Mouse (Mus musculus): ENCODE measurements at regions not wholly inside any gene's neighbourhood (a gene's known extent, or its start where the extent isn't known, plus 50 kb on each side); places are given as distances from the start of the nearest gene placed in this dataset.
A peak's percentile ranks its signal among the peaks of the same experiment; 100 is the strongest.

GRCm38 (mm10) chr6:25286313-25286712 is 330.2 kb upstream of the Tmem229a start:
- no peak for DNase-seq (ENCODE audit: low spot score)
- ATAC-seq (ENCODE audit: low FRiP score), result no peak

GRCm38 (mm10) chr6:25278509-25278908 is 322.4 kb upstream of the Tmem229a start:
- no peaks in the 10 kb centered on the region for H3K36me3 ChIP-seq (ENCODE audit: insufficient read depth, low read length)
- H3K9me3 ChIP-seq (ENCODE audit: low read length), result no peaks in the 10 kb centered on the region
- no peak overlapping the region for H3K4me3 ChIP-seq (ENCODE audit: low read depth, low read length)
- no peaks in the 10 kb centered on the region for H3K4me1 ChIP-seq (ENCODE audit: insufficient read depth, low read length)
- no peak; the same call in 1 of the 2 replicates for ATAC-seq (ENCODE audit: low FRiP score)
- DNase-seq (ENCODE audit: low spot score), result peak; percentile 14
- TF ChIP-seq CTCF (IDR thresholded peaks at IDR 0.05), result no peak
- H3K27me3 ChIP-seq (ENCODE audit: insufficient read depth, low read length), result no peaks in the 10 kb centered on the region
- no peak overlapping the region for H3K9ac ChIP-seq (replicated peaks; ENCODE audit: low read length, poor library complexity, severe bottlenecking)
- no peak overlapping the region for H3K4me2 ChIP-seq (ENCODE audit: low read depth, low read length, poor library complexity, severe bottlenecking)
- WGBS, result 16% methylated on average over 1 of the region's 1 CpGs
- H3K27ac ChIP-seq (ENCODE audit: low read depth, low read length), result no peak overlapping the region

More at GRCm38 (mm10) chr6:25286313-25286712, 330.2 kb upstream of the Tmem229a start:
- WGBS, result 85% methylated on average over 6 of the region's 6 CpGs
- no peaks in the 10 kb centered on the region for H3K36me3 ChIP-seq (ENCODE audit: insufficient read depth, low read length)
- no peaks in the 10 kb centered on the region for H3K27me3 ChIP-seq (ENCODE audit: insufficient read depth, low read length)
- H3K9me3 ChIP-seq (ENCODE audit: low read length), result no peaks in the 10 kb centered on the region
- H3K27ac ChIP-seq (ENCODE audit: low read depth, low read length), result no peak overlapping the region
- TF ChIP-seq CTCF (IDR thresholded peaks at IDR 0.05), result no peak
- no peak overlapping the region for H3K4me3 ChIP-seq (ENCODE audit: low read depth, low read length)
- H3K4me2 ChIP-seq (ENCODE audit: low read depth, low read length, poor library complexity, severe bottlenecking), result no peak overlapping the region
- H3K9ac ChIP-seq (replicated peaks; ENCODE audit: low read length, poor library complexity, severe bottlenecking), result no peak overlapping the region
- no peaks in the 10 kb centered on the region for H3K4me1 ChIP-seq (ENCODE audit: insufficient read depth, low read length)

DNA sequence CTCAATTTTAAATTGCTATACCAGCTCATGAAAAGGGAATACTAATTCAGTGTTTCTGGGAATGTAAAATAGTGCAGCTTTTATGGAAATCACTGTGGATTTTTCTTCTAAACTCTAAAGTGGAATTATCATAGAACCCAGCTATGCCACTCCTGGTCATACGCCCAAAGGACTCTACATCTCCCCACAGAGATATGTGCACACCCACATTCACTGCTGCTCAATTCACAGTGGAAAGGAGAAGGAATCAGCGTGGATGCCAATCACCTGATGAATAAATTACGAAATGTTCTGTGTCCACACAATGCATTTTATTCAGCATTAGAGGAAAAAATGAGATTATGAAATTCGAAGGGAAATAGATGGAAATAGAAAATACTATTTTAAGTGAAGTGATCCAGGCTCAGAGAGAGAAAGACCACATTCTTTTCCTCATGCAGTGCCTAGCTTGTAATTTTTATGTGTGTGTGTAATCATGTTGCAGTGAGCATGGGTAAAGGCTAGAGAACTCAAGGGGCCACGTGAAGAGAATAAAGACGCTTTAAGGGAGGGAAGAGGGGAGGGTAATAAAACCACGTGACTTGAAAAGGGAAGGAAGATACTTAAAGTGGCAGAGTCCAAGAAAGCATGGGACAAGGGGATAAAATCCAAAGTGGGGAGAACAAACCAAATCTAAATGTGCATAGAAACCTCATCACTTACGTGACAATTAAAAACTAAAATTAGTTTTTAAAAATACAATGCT is 321.8 kb upstream of the Tmem229a start:
- no peak overlapping the region for H3K9ac ChIP-seq (replicated peaks; ENCODE audit: low read length, poor library complexity, severe bottlenecking)
- no peak overlapping the region for H3K27ac ChIP-seq (ENCODE audit: low read depth, low read length)
- DNase-seq (ENCODE audit: low spot score) (no peak), ATAC-seq (ENCODE audit: low FRiP score) (peak; percentile 78)
- WGBS, result 30% methylated on average over 8 of the region's 8 CpGs
- H3K9me3 ChIP-seq (ENCODE audit: low read length), result no peaks in the 10 kb centered on the region
- no peaks in the 10 kb centered on the region for H3K27me3 ChIP-seq (ENCODE audit: insufficient read depth, low read length)
- H3K36me3 ChIP-seq (ENCODE audit: insufficient read depth, low read length), result no peaks in the 10 kb centered on the region
- no peak for TF ChIP-seq CTCF (IDR thresholded peaks at IDR 0.05)
- H3K4me1 ChIP-seq (ENCODE audit: insufficient read depth, low read length), result no peaks in the 10 kb centered on the region
- H3K4me3 ChIP-seq (ENCODE audit: low read depth, low read length), result no peak overlapping the region
- no peak overlapping the region for H3K4me2 ChIP-seq (ENCODE audit: low read depth, low read length, poor library complexity, severe bottlenecking)

- DNase-seq (ENCODE audit: low spot score) (peak; percentile 7), ATAC-seq (ENCODE audit: low FRiP score) (no peak)
- peak; percentile 57 for TF ChIP-seq CTCF (IDR thresholded peaks at IDR 0.05)
- Histone ChIP-seq H3K27me3 (ENCODE audit: insufficient read depth, low read length) (no peaks in the 10 kb centered on the region), H3K27ac (ENCODE audit: low read depth, low read length) (no peak overlapping the region), H3K9me3 (ENCODE audit: low read length) (no peaks in the 10 kb centered on the region), H3K4me3 (ENCODE audit: low read depth, low read length) (no peak overlapping the region), H3K9ac (replicated peaks; ENCODE audit: low read length, poor library complexity, severe bottlenecking) (no peak overlapping the region), H3K36me3 (ENCODE audit: insufficient read depth, low read length) (no peaks in the 10 kb centered on the region), H3K4me1 (ENCODE audit: insufficient read depth, low read length) (no peaks in the 10 kb centered on the region), H3K4me2 (ENCODE audit: low read depth, low read length, poor library complexity, severe bottlenecking) (no peak overlapping the region)
- 42% methylated on average over 2 of the region's 2 CpGs for WGBS
Observed at GRCm38 (mm10) chr6:25276221-25276620, 320.1 kb upstream of the Tmem229a start.

GRCm38 (mm10) chr6:25260559-25260958 is 304.5 kb upstream of the Tmem229a start:
- TF ChIP-seq CTCF (IDR thresholded peaks at IDR 0.05), result no peak
- no peaks in the 10 kb centered on the region for H3K36me3 ChIP-seq (ENCODE audit: insufficient read depth, low read length)
- no peak overlapping the region for H3K4me3 ChIP-seq (ENCODE audit: low read depth, low read length)
- no peak overlapping the region for H3K4me2 ChIP-seq (ENCODE audit: low read depth, low read length, poor library complexity, severe bottlenecking)
- H3K9ac ChIP-seq (replicated peaks; ENCODE audit: low read length, poor library complexity, severe bottlenecking), result no peak overlapping the region
- no peak overlapping the region for H3K27ac ChIP-seq (ENCODE audit: low read depth, low read length)
- DNase-seq (ENCODE audit: low spot score), result no peak
- H3K9me3 ChIP-seq (ENCODE audit: low read length), result no peaks in the 10 kb centered on the region
- WGBS, result 91% methylated on average over 1 of the region's 1 CpGs
- no peak for ATAC-seq (ENCODE audit: low FRiP score)
- H3K4me1 ChIP-seq (ENCODE audit: insufficient read depth, low read length), result no peaks in the 10 kb centered on the region
- no peaks in the 10 kb centered on the region for H3K27me3 ChIP-seq (ENCODE audit: insufficient read depth, low read length)

GRCm38 (mm10) chr6:25255762-25256161 is 299.7 kb upstream of the Tmem229a start:
- ATAC-seq (ENCODE audit: low FRiP score), result no peak
- no peaks in the 10 kb centered on the region for H3K9me3 ChIP-seq (ENCODE audit: low read length)
- H3K36me3 ChIP-seq (ENCODE audit: insufficient read depth, low read length), result no peaks in the 10 kb centered on the region
- TF ChIP-seq CTCF (IDR thresholded peaks at IDR 0.05), result no peak
- 73% methylated on average over 2 of the region's 2 CpGs for WGBS
- no peaks in the 10 kb centered on the region for H3K4me1 ChIP-seq (ENCODE audit: insufficient read depth, low read length)
- H3K4me3 ChIP-seq (ENCODE audit: low read depth, low read length), result no peak overlapping the region
- no peaks in the 10 kb centered on the region for H3K27me3 ChIP-seq (ENCODE audit: insufficient read depth, low read length)
- DNase-seq (ENCODE audit: low spot score), result peak; percentile 25
- H3K27ac ChIP-seq (ENCODE audit: low read depth, low read length), result no peak overlapping the region
- no peak overlapping the region for H3K4me2 ChIP-seq (ENCODE audit: low read depth, low read length, poor library complexity, severe bottlenecking)
- no peak overlapping the region for H3K9ac ChIP-seq (replicated peaks; ENCODE audit: low read length, poor library complexity, severe bottlenecking)

Data from midbrain, postnatal 0 days (tissue).